Mouse (Mus musculus) C2C12 (cell line): Measurements from ENCODE around the gene Nox3.

Experiments used
- CTCF ChIP-seq: IDR thresholded peaks from one replicate; pipeline ENCODE4 v1.5.1; 2011; ENCODE audit not compliant: control insufficient read depth, insufficient read depth, insufficient read length
- MAX ChIP-seq: IDR thresholded peaks from one replicate; pipeline ENCODE4 v1.6.1; 2011; ENCODE audit warnings: mild to moderate bottlenecking, control low read depth
- MYOG ChIP-seq: IDR thresholded peaks from one replicate; pipeline ENCODE4 v1.6.1; 2011; ENCODE audit not compliant: control insufficient read depth, insufficient read length; ENCODE audit errors: extremely low read depth
- USF1 ChIP-seq: IDR thresholded peaks from one replicate; pipeline ENCODE4 v1.6.1; 2011; ENCODE audit warnings: low read depth, mild to moderate bottlenecking, control low read depth, moderate library complexity

GRCm38 (mm10) chr17:3683662-3684061, 12.4 kb downstream of the Nox3 start:
- no peak for TF ChIP-seq CTCF
- no peak for TF ChIP-seq MYOG
- no peak for TF ChIP-seq USF1
- no peak for TF ChIP-seq MAX
